Mouse (Mus musculus): Measurements from ENCODE around the gene Tubb3.

GRCm38 (mm10) chr8:123420525-123421281 lies 9.5 kb downstream of the Tubb3 start:
- TF ChIP-seq CTCF (IDR thresholded peaks at IDR 0.05; ENCODE audit: low read depth, low read length) (no peak), POLR2A (IDR thresholded peaks at IDR 0.05; ENCODE audit: borderline replicate concordance, low read depth, low read length) (no peak)
